Mouse (Mus musculus): ENCODE results near the gene Lmnb2. TPM values are rescaled to one million over a fixed set of nuclear protein-coding genes. Genes with fewer than 3 reads are reported as not detected.

Lmnb2 gene
- polyA plus RNA-seq, 1 experiment = 16.6 TPM

GRCm38 (mm10) chr10:80895697-80896096 lies 22.3 kb downstream of the Lmnb2 start:
- Histone ChIP-seq H3K4me3 (replicated peaks) (no peak overlapping the region), H3K27me3 (replicated peaks) (peaks cover 23% of the 10 kb centered on the region), H3K4me1 (peaks cover 36% of the 10 kb centered on the region), H3K36me3 (replicated peaks; ENCODE audit: low read length) (peaks cover 32% of the 10 kb centered on the region), H3K9me3 (peaks cover 15% of the 10 kb centered on the region)
- TF ChIP-seq GATA1 (IDR thresholded peaks at IDR 0.05; ENCODE audit: borderline replicate concordance, low read length) (no peak), FLI1 (IDR thresholded peaks at IDR 0.05; ENCODE audit: low read length) (no peak)

- peaks cover 29% of the 10 kb centered on the region for H3K27me3 ChIP-seq (replicated peaks)
- H3K36me3 ChIP-seq (replicated peaks; ENCODE audit: low read length) = peaks cover 32% of the 10 kb centered on the region
- peaks cover 15% of the 10 kb centered on the region for H3K9me3 ChIP-seq
- peak overlapping the region; percentile 8 for H3K4me3 ChIP-seq (replicated peaks)
- TF ChIP-seq FLI1 (IDR thresholded peaks at IDR 0.05; ENCODE audit: low read length) (no peak), GATA1 (IDR thresholded peaks at IDR 0.05; ENCODE audit: borderline replicate concordance, low read length) (no peak)
- H3K4me1 ChIP-seq = peaks cover 35% of the 10 kb centered on the region
These were observed 22.9 kb downstream of the Lmnb2 start for GRCm38 (mm10) chr10:80895100-80895499.

GRCm38 (mm10) chr10:80887181-80887580 lies 30.9 kb downstream of the Lmnb2 start:
- Histone ChIP-seq H3K36me3 (replicated peaks; ENCODE audit: low read length) (no peaks in the 10 kb centered on the region), H3K27me3 (replicated peaks) (peaks cover 68% of the 10 kb centered on the region), H3K4me3 (replicated peaks) (no peak overlapping the region), H3K4me1 (peaks cover 10% of the 10 kb centered on the region), H3K9me3 (peaks cover 6% of the 10 kb centered on the region)
- TF ChIP-seq GATA1 (IDR thresholded peaks at IDR 0.05; ENCODE audit: borderline replicate concordance, low read length) = no peak
- TF ChIP-seq FLI1 (IDR thresholded peaks at IDR 0.05; ENCODE audit: low read length) = no peak

- no peak for TF ChIP-seq GATA1 (IDR thresholded peaks at IDR 0.05; ENCODE audit: borderline replicate concordance, low read length)
- Histone ChIP-seq H3K9me3 (no peaks in the 10 kb centered on the region), H3K27me3 (replicated peaks) (peaks cover 27% of the 10 kb centered on the region), H3K36me3 (replicated peaks; ENCODE audit: low read length) (no peaks in the 10 kb centered on the region), H3K4me3 (replicated peaks) (no peak overlapping the region), H3K4me1 (peaks cover 43% of the 10 kb centered on the region)
These were observed 36.7 kb downstream of the Lmnb2 start for GRCm38 (mm10) chr10:80881301-80881700.

- Histone ChIP-seq H3K36me3 (replicated peaks; ENCODE audit: low read length) (no peaks in the 10 kb centered on the region), H3K9me3 (no peaks in the 10 kb centered on the region), H3K4me1 (peaks cover 46% of the 10 kb centered on the region), H3K27me3 (replicated peaks) (peaks cover 25% of the 10 kb centered on the region), H3K4me3 (replicated peaks) (no peak overlapping the region)
- no peak for TF ChIP-seq GATA1 (IDR thresholded peaks at IDR 0.05; ENCODE audit: borderline replicate concordance, low read length)
- no peak for TF ChIP-seq FLI1 (IDR thresholded peaks at IDR 0.05; ENCODE audit: low read length)
These were observed 37.1 kb downstream of the Lmnb2 start for GRCm38 (mm10) chr10:80880901-80881300.

GRCm38 (mm10) chr10:80880131-80880641 lies 37.9 kb downstream of the Lmnb2 start:
- H3K9me3 ChIP-seq = no peaks in the 10 kb centered on the region
- TF ChIP-seq GATA1 (IDR thresholded peaks at IDR 0.05; ENCODE audit: borderline replicate concordance, low read length) = no peak
- TF ChIP-seq FLI1 (IDR thresholded peaks at IDR 0.05; ENCODE audit: low read length) = no peak
- peaks cover 19% of the 10 kb centered on the region for H3K27me3 ChIP-seq (replicated peaks)
- no peaks in the 10 kb centered on the region for H3K36me3 ChIP-seq (replicated peaks; ENCODE audit: low read length)
- H3K4me1 ChIP-seq = peaks cover 53% of the 10 kb centered on the region
- peak overlapping the region; percentile 34 for H3K4me3 ChIP-seq (replicated peaks)

GRCm38 (mm10) chr10:80876594-80876993 lies 41.5 kb downstream of the Lmnb2 start:
- H3K9me3 ChIP-seq = no peaks in the 10 kb centered on the region
- peaks cover 63% of the 10 kb centered on the region for H3K4me1 ChIP-seq
- H3K36me3 ChIP-seq (replicated peaks; ENCODE audit: low read length) = no peaks in the 10 kb centered on the region
- TF ChIP-seq FLI1 (IDR thresholded peaks at IDR 0.05; ENCODE audit: low read length) (no peak), GATA1 (IDR thresholded peaks at IDR 0.05; ENCODE audit: borderline replicate concordance, low read length) (no peak)
- peaks cover 24% of the 10 kb centered on the region for H3K27me3 ChIP-seq (replicated peaks)
- H3K4me3 ChIP-seq (replicated peaks) = no peak overlapping the region

- Histone ChIP-seq H3K27me3 (replicated peaks) (peaks cover 28% of the 10 kb centered on the region), H3K9me3 (no peaks in the 10 kb centered on the region), H3K4me1 (peaks cover 63% of the 10 kb centered on the region), H3K4me3 (replicated peaks) (no peak overlapping the region), H3K36me3 (replicated peaks; ENCODE audit: low read length) (no peaks in the 10 kb centered on the region)
- no peak for TF ChIP-seq GATA1 (IDR thresholded peaks at IDR 0.05; ENCODE audit: borderline replicate concordance, low read length)
- no peak for TF ChIP-seq FLI1 (IDR thresholded peaks at IDR 0.05; ENCODE audit: low read length)
These were observed 42.0 kb downstream of the Lmnb2 start for GRCm38 (mm10) chr10:80876028-80876427.

- H3K36me3 ChIP-seq (replicated peaks; ENCODE audit: low read length) = no peaks in the 10 kb centered on the region
- peaks cover 44% of the 10 kb centered on the region for H3K4me1 ChIP-seq
- H3K27me3 ChIP-seq (replicated peaks) = peaks cover 33% of the 10 kb centered on the region
- no peaks in the 10 kb centered on the region for H3K9me3 ChIP-seq
- H3K4me3 ChIP-seq (replicated peaks) = no peak overlapping the region
- TF ChIP-seq GATA1 (IDR thresholded peaks at IDR 0.05; ENCODE audit: borderline replicate concordance, low read length) (no peak), FLI1 (IDR thresholded peaks at IDR 0.05; ENCODE audit: low read length) (no peak)
These were observed 44.0 kb downstream of the Lmnb2 start for GRCm38 (mm10) chr10:80874035-80874434.

GRCm38 (mm10) chr10:80871581-80871980 lies 46.5 kb downstream of the Lmnb2 start, which contains the start of gene Tmprss9:
Tmprss9 (plus strand) TSS chr10:80871848.
- H3K27me3 ChIP-seq (replicated peaks) = peaks cover 33% of the 10 kb centered on the region
- H3K9me3 ChIP-seq = no peaks in the 10 kb centered on the region
- peaks cover 23% of the 10 kb centered on the region for H3K4me1 ChIP-seq
- peak within 1 kb of the TSS; percentile 42 for H3K4me3 ChIP-seq (replicated peaks)
- TF ChIP-seq GATA1 (IDR thresholded peaks at IDR 0.05; ENCODE audit: borderline replicate concordance, low read length) = no peak
- TF ChIP-seq FLI1 (IDR thresholded peaks at IDR 0.05; ENCODE audit: low read length) = no peak
- peaks cover 23% of the 10 kb centered on the region for H3K36me3 ChIP-seq (replicated peaks; ENCODE audit: low read length)

Data from megakaryocyte, embryonic 14.5 days (primary cell).